Mouse (Mus musculus) liver (tissue): ENCODE measurements around the gene Nrip1.
A peak's percentile ranks its signal among the peaks of the same experiment; 100 is the strongest.
"Not testable (repeated sequence)": the region's sequence is repeated elsewhere in the genome, so short reads cannot be mapped to it uniquely, and the experiment has no call there.

Source experiments
- DNase-seq: peaks from one replicate; pipeline ENCODE4 v3.0.0-alpha.2; 2020; ENCODE audit warnings: mixed read lengths

The Nrip1 gene

DNA sequence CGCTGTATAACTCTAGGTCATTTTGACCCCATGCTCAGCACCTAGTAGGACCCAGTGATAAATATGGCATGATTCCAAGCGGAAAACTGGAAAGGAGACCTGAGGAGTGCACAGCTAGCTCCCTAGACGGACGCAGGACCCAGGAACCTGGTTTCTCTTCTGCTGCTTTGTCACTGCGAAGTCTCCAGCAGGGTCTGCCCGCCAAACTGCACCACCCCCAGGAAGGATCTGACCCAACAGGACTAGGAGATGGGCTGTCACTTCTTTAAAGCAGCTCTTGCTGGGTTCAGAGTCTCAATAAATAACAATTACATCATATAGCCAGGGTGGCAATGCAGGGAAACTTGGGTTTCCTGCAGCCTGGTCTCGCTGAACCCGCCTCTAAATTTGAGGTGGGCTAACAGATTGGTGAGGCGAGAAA lies at the start of gene Nrip1:
Gene Nrip1 (minus strand): TSS at position 157 of the 421 bp plus-strand sequence.
- peak; percentile 51 for DNase-seq

- no peak for DNase-seq
These were observed 48.9 kb upstream of the Nrip1 start for GRCm38 (mm10) chr16:76422531-76422930.

- DNase-seq: no peak
These were observed 46.2 kb upstream of the Nrip1 start for GRCm38 (mm10) chr16:76419849-76420248.

DNA sequence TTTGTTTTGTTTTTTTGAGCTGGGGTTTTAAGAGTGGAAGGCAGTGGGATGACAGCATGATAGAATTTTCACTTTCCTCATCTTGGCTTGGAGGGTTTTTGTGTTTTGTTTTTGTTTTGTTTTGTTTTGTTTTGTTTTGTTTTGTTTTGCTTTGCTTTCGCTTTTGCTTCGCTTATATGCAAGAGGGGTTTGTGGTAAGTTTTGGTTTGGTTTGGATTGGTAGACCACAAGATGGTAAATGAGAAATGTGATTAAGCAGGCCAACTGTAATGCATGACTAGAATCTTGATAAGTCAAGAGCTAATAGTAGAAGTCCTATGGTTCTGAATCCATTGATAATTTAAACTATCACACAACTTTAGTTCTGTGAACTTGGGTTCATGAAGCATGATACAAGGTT lies 42.9 kb upstream of the Nrip1 start:
- no peak for DNase-seq

- DNase-seq: no peak
These were observed 42.4 kb upstream of the Nrip1 start for GRCm38 (mm10) chr16:76416060-76416438.

GRCm38 (mm10) chr16:76415407-76416059 lies 41.9 kb upstream of the Nrip1 start:
- DNase-seq: no peak

GRCm38 (mm10) chr16:76414528-76414927 lies 40.9 kb upstream of the Nrip1 start:
- no peak for DNase-seq

DNA sequence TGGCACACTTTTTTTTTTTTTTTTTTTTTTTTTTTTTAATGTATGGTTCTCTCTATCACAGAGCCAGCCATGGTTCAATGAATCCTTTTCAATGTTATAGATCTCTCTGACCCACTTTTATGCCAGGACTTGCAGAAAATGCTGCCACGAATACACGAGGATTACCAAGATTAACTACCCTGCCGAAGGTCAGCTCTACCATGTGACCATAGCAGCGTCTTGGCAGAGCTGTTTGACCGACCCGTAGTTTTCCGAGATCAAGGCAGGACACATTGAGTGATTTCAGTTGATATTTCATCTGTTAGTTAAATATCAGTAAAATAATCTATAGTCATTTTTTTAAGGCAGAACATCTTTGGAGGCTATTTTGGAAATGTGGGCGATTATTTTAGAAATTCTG lies 40.0 kb upstream of the Nrip1 start:
- no peak for DNase-seq

GRCm38 (mm10) chr16:76409355-76409722 lies 35.7 kb upstream of the Nrip1 start:
- no peak for DNase-seq

DNA sequence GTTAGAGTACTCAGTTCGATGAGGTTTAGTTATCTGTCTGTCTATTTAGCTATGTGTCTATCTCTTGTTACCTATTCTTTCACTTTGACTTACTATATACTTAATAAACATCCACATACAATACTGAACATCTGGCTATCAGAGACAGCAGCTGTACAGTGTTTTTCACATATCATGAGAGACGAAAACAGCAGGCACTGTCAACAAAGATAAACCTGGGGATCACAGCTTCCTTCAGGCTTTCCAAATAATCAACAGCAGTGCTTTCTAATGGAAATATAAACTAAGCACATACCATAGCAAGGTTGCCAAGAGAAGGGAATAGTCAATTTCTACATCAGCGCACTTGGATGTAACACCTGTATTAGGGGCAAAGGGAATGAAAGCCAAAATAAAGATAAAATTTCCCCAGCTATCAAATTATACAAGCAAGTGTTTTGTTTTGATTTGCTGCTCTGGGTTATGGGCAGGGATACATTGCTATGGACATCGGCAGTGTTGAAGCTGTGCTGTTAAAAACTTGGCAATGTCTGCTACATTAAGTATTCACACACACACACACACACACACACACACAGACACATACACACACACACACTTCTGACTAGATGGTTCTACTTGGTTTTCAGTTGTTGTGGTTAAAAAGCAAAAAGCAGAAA lies 35.2 kb upstream of the Nrip1 start:
- no peak for DNase-seq

DNA sequence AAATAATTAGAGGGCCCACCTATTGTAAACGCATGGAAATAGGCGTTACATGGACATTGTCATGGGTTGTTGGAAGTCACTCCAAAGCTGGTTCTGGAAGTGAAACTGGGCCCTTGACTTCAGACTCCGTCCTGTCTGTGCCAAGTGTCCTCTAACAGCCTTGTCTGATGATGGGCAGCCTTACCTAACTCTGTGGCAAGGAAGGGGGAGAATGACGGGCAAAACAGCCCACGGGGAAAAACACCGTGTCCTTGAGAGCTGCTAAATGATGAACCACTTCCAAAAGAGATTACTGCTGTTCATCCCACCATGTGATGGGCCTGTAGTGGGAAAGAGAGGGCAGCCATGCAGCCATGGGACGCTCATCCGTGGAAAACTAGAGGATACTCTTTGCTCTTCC lies 34.6 kb upstream of the Nrip1 start:
- DNase-seq: no peak

DNA sequence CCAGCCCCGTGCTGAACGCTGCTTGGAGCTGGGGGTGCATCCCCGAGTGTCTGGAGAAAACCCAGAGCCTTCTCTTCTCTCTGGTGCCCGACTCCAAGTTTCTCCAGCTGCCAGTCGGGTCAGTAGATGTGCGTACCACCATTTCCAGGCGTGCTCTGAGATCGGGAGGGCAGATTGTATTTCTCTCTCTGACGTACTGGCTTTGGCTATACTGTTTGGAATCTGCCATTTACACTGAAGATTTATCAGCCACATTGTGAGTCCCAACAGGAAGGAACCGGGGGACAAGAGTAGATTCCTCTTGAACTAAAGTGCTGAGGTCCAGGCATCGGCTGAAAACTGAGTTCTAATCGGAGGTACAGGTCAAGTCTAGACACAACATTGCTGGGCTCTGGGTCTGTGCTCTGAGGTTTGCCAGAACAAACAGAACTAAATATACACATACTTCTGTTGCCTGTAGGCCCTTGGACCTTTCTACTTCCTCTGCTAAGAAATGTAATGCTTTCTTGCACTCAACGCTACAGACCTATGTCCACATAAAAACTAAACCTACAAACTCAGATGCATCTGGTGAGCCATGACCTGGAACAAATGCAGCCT lies 33.8 kb upstream of the Nrip1 start:
- no peak for DNase-seq

- DNase-seq: no peak
These were observed 33.3 kb upstream of the Nrip1 start for GRCm38 (mm10) chr16:76406897-76407296.

- DNase-seq: no peak
These were observed 32.7 kb upstream of the Nrip1 start for GRCm38 (mm10) chr16:76406319-76406718.

- not testable (repeated sequence) for DNase-seq
These were observed 29.7 kb upstream of the Nrip1 start for GRCm38 (mm10) chr16:76403305-76403704.

GRCm38 (mm10) chr16:76396512-76396911 lies 22.9 kb upstream of the Nrip1 start:
- DNase-seq: no peak

GRCm38 (mm10) chr16:76393267-76393666 lies 19.6 kb upstream of the Nrip1 start:
- DNase-seq: no peak

DNA sequence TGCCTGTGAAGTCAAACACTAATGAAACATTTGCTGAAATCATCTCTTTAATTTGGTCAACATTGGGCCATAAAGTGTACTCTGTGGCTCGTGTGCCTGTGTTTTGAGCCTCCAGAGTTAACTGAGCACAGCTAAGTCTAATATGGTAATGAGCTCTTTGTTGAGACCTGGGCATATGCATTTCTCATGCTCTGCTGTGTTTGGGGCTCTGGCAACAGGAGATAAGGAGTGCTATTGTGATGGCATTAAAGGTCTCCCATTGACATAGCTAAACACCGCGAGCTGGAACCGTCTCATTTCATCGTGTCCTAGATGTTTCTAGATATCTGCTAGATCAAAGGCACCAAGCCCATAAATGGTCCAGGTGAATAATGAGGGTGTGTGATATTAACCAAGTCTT lies 12.9 kb upstream of the Nrip1 start:
- DNase-seq: no peak

- DNase-seq: no peak
These were observed 12.4 kb upstream of the Nrip1 start for GRCm38 (mm10) chr16:76386071-76386470.

DNA sequence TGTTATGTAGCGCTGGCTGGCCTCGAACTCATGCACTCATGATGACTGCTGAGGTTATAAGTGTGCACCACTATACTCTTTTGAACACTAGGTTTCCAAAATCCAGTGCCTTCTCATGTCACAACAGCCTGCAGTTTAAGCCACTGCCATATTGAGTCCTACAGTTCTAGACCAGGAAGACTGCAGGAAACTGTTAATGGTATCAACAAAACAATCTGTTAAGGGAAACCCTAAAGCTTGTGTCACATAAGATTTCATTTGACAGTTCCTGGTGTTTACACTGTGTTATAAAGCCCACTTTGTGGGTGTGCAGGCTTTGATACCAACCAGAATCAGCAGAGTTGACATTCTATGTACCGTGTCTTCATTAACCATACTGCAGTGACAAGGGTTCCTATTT lies 3.6 kb upstream of the Nrip1 start:
- DNase-seq: no peak

DNA sequence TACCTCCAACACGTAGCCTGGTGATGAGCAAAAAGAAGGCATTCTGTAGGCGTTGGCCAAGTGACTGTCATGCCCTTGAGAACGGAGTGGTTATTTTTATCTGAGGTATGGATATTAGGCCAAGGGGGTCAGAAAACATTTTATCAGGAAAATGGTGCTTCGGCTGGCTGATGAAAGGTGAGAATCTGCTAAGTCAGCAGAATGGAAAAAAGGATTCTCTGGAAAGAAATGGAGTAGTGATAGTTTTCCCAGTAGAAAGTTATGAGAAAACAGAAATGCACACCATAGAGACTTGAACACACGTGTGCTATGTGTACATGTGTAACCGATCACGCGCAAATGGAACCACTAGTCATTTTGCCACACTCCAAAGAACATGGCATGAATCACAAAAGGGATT lies 3.0 kb upstream of the Nrip1 start:
- DNase-seq: no peak

GRCm38 (mm10) chr16:76372941-76373561 lies 576 bp downstream of the Nrip1 start:
- peak; percentile 91 for DNase-seq

DNA sequence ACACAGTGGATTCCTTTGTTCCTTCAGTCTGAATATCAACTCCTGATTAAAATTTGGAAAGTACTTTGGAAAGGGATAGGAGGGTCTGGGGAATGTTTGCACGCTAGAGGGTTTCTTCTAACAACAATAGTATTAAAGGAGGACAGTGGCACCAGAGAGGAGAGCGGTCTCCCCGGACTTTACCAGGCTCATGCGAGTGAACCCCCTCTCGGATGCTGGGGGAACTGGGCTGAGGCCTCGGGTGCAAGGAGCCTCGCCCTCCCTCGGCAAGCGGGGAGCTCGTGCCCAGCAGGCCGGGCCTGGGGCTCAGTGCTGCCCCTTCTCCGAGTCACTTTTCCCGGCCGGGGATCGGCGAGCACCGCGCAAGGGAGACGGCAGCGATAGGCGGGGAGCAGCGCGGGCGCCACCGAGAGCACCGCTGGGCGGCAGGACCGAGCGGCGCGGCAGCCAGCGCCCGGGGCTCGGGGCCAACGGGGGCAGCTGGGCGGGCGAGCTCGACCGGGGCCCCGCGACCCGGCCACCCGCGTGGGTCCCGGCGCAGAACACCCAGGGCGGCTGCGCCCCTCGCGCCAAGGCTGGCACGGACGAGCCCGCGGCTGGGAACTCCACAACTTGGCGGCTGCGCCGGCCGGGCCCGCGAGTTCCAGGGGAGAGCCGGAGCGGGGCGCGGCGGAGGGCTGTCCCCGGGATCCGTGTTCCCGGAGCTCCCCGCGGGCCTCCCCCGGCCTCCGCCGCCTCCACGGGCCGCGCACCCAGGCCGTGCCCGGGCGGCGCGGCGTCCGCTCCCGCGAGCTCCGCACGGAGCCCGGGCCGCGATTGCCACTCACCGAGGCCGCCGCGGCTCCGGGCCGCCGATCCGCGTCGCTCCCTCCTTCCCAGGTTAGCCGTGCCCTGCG lies 1.3 kb downstream of the Nrip1 start:
- DNase-seq: peak; percentile 80
